Mouse (Mus musculus): Measurements from ENCODE around the gene Zp3r. TPM values are rescaled to one million over a fixed set of nuclear protein-coding genes. Genes with fewer than 3 reads are reported as not detected.

Gene Zp3r
- polyA plus RNA-seq, 1 experiment from 2014 or later = not detected

- peak overlapping the region; percentile 38 for H3K4me2 ChIP-seq (replicated peaks; ENCODE audit: low read depth, low read length)
- no peak overlapping the region for H3K27ac ChIP-seq (ENCODE audit: low read depth, low read length)
- DNase-seq (ENCODE audit: low spot score) (peak; percentile 77), ATAC-seq (ENCODE audit: low FRiP score) (peak; percentile 45; the same call in 1 of the 2 replicates)
- no peak overlapping the region for H3K9ac ChIP-seq (ENCODE audit: low read depth, low read length)
- WGBS = 25% methylated on average over 25 of the region's 25 CpGs
- H3K27me3 ChIP-seq (ENCODE audit: control insufficient read depth, insufficient read depth, low read length) = no peaks in the 10 kb centered on the region
- peak overlapping the region; percentile 18; the same call in 1 of the 2 replicates for H3K4me3 ChIP-seq (ENCODE audit: low read depth, low read length)
- H3K9me3 ChIP-seq (ENCODE audit: control insufficient read depth, low read length) = no peaks in the 10 kb centered on the region
- no peaks in the 10 kb centered on the region for H3K36me3 ChIP-seq (ENCODE audit: control insufficient read depth, insufficient read depth, low read length)
- H3K4me1 ChIP-seq (replicated peaks; ENCODE audit: control insufficient read depth, insufficient read depth, low read length) = no peaks in the 10 kb centered on the region
Measured at GRCm38 (mm10) chr1:130547674-130548429, 81.6 kb downstream of the Zp3r start.

Other genes starting within 250 kb of the Zp3r start
- not detected in 2 replicates for gene Cd55b, start 206.6 kb downstream of the Zp3r start, polyA plus RNA-seq (2014; fragmentation: Nextera tagmentation; extraction: Ambion mirVana)
- gene Cd55, start 166.9 kb downstream of the Zp3r start, polyA plus RNA-seq (2014; fragmentation: Nextera tagmentation; extraction: Ambion mirVana) = 4.0 and 6.0 TPM in 2 replicates
- gene C4bp, start 32.0 kb upstream of the Zp3r start, polyA plus RNA-seq (2014; fragmentation: Nextera tagmentation; extraction: Ambion mirVana) = not detected in 2 replicates
- gene Gm29427, start 86.2 kb upstream of the Zp3r start, polyA plus RNA-seq (2014; fragmentation: Nextera tagmentation; extraction: Ambion mirVana) = not detected in 2 replicates
- gene Yod1, start 87.7 kb upstream of the Zp3r start, polyA plus RNA-seq (2014; fragmentation: Nextera tagmentation; extraction: Ambion mirVana) = 14.8 and 17.7 TPM in 2 replicates
- 9.2 and 10.1 TPM in 2 replicates for gene Pfkfb2, start 99.6 kb upstream of the Zp3r start, polyA plus RNA-seq (2014; fragmentation: Nextera tagmentation; extraction: Ambion mirVana)
- 0.46 and 0.79 TPM in 2 replicates for gene AA986860, start 102.4 kb upstream of the Zp3r start, polyA plus RNA-seq (2014; fragmentation: Nextera tagmentation; extraction: Ambion mirVana)
- gene Fcamr, start 171.3 kb upstream of the Zp3r start, polyA plus RNA-seq (2014; fragmentation: Nextera tagmentation; extraction: Ambion mirVana) = 0.14 TPM in 1 of 2 replicates, not detected in the other
- gene Pigr, start 197.1 kb upstream of the Zp3r start, polyA plus RNA-seq (2014; fragmentation: Nextera tagmentation; extraction: Ambion mirVana) = not detected in 2 replicates
- not detected in 2 replicates for gene Fcmr, start 236.0 kb upstream of the Zp3r start, polyA plus RNA-seq (2014; fragmentation: Nextera tagmentation; extraction: Ambion mirVana)

All from hindbrain, embryonic 11.5 days (tissue).